In genomic region chr14:33207011-33207410, GRCm38 (mm10) we compare ENCODE assay signal across 8 mouse cellular contexts. TPM values are rescaled to one million over a fixed set of nuclear protein-coding genes. Genes with fewer than 3 reads are reported as not detected.
DNase-seq lines count a peak whose midpoint lies in the region; ATAC-seq and TF ChIP-seq lines count a peak whose summit lies in the region.

No protein-coding gene starts in this region.

- H3K36me3 ChIP-seq in kidney, adult 2 months (ENCODE audit: control insufficient read depth, insufficient read depth, low read length) = no peaks in the 10 kb centered on the region
- H3K36me3 ChIP-seq in E14TG2a.4 (ENCODE audit: insufficient read depth, low read length) = no peaks in the 10 kb centered on the region
- H3K36me3 ChIP-seq in midbrain, embryonic 11.5 days (ENCODE audit: control insufficient read depth, insufficient read depth, low read length) = no peaks in the 10 kb centered on the region

- H3K4me2 ChIP-seq in midbrain, embryonic 11.5 days = no peak overlapping the region

- peak; percentile 33; the same call in 1 of the 2 replicates for ATAC-seq in midbrain, embryonic 11.5 days (ENCODE audit: low FRiP score)

- H3K9ac ChIP-seq in midbrain, embryonic 11.5 days (ENCODE audit: low read length) = no peak overlapping the region

- peak; percentile 56 for TF ChIP-seq CTCF in kidney, adult 2 months (conservative IDR thresholded peaks at IDR 0.05; ENCODE audit: insufficient read depth, insufficient read length, low read depth, low read length)
- TF ChIP-seq CTCF in E14TG2a.4 (conservative IDR thresholded peaks at IDR 0.05; ENCODE audit: low read length) = peak; percentile 16

- no peaks in the 10 kb centered on the region for H3K9me3 ChIP-seq in E14TG2a.4 (ENCODE audit: low read length)
- no peaks in the 10 kb centered on the region for H3K9me3 ChIP-seq in midbrain, embryonic 11.5 days (ENCODE audit: control insufficient read depth, low read length)

- H3K27me3 ChIP-seq in kidney, adult 2 months (replicated peaks; ENCODE audit: control insufficient read depth, insufficient read depth, low read length) = no peaks in the 10 kb centered on the region
- H3K27me3 ChIP-seq in E14TG2a.4 (ENCODE audit: insufficient read depth, low read length) = 0 out of 2 replicates have a peak, but pooled peaks cover 2% of the 10 kb centered on the region
- H3K27me3 ChIP-seq in midbrain, embryonic 11.5 days (ENCODE audit: control insufficient read depth, insufficient read depth, low read length) = no peaks in the 10 kb centered on the region

- H3K27ac ChIP-seq in kidney, adult 2 months (ENCODE audit: insufficient read depth, low read depth, low read length) = no peak overlapping the region
- H3K27ac ChIP-seq in midbrain, embryonic 11.5 days (ENCODE audit: low read depth, low read length) = no peak overlapping the region

- DNase-seq in kidney, adult 2 months = peak; percentile 44
- no peak for DNase-seq in kidney, adult 18-20 months
- peak; percentile 58 for DNase-seq in ZHBTc4 (ENCODE audit: low read depth, low spot score)
- no peak for DNase-seq in midbrain, embryonic 11.5 days (ENCODE audit: low spot score, missing footprints)
- DNase-seq in left cerebral cortex, postnatal 36 days (ENCODE audit: low spot score in 2 of 2) = no peak
- DNase-seq in gastrocnemius, postnatal 36 days = no peak
- DNase-seq in adrenal gland, adult 2 months = no peak

- no peak overlapping the region for H3K4me3 ChIP-seq in kidney, adult 2 months (ENCODE audit: insufficient read depth, low read depth, low read length)
- no peak overlapping the region for H3K4me3 ChIP-seq in E14TG2a.4 (replicated peaks; ENCODE audit: low read length)
- H3K4me3 ChIP-seq in midbrain, embryonic 11.5 days (ENCODE audit: low read depth, low read length) = no peak overlapping the region

- no peak for TF ChIP-seq POLR2A in kidney, adult 2 months (IDR thresholded peaks at IDR 0.05; ENCODE audit: low read depth, low read length)

- no peaks in the 10 kb centered on the region for H3K4me1 ChIP-seq in kidney, adult 2 months (ENCODE audit: control insufficient read depth, insufficient read depth, low read length)
- H3K4me1 ChIP-seq in E14TG2a.4 (replicated peaks; ENCODE audit: low read depth, low read length) = no peaks in the 10 kb centered on the region
- no peaks in the 10 kb centered on the region for H3K4me1 ChIP-seq in midbrain, embryonic 11.5 days (ENCODE audit: control insufficient read depth, insufficient read depth, low read length)

- 2% methylated on average over 2 of the region's 2 CpGs for WGBS in kidney, adult 2 months
- 23% methylated on average over 2 of the region's 2 CpGs for whole genome bisulfite sequencing in midbrain, embryonic 11.5 days

- intact Hi-C loops in left cerebral cortex, postnatal 36 days (cut with DNase I) = loop anchor here (10.0 kb wide), 3 partner anchors 242 to 672 kb away; no protein-coding TSS in a partner anchor
- intact Hi-C loops in gastrocnemius, postnatal 36 days (cut with DNase I) = loop anchor here (5.0 kb wide), 1 partner anchor 435 kb away; no protein-coding TSS in a partner anchor

RNA-seq across cellular contexts. Expression of gene Arhgap22, which starts 6.8 kb away (rescaled TPM):
- 9.0 and 15.7 TPM in 2 replicates for polyA plus RNA-seq in kidney, adult 2 months (2012; rRNA removed)
- 1.1 and 1.5 TPM in 2 replicates for polyA plus RNA-seq in midbrain, embryonic 11.5 days (2014; fragmentation: Nextera tagmentation; extraction: Ambion mirVana)
- 10 to 100 TPM; 10.8 to 12.4 TPM for total RNA-seq in left cerebral cortex, postnatal 36 days (2021)
- total RNA-seq in gastrocnemius, postnatal 36 days (2021) = 1 to 10 TPM; 1.2 to 1.6 TPM
- total RNA-seq in adrenal gland, adult 2 months (2021) = 1 to 10 TPM; 5.5 to 8.9 TPM
- 7.2 and 9.5 TPM in 2 replicates for polyA plus RNA-seq in adrenal gland, adult 2 months (2012; rRNA removed)

RNA-seq across cellular contexts. Expression of gene Wdfy4, which starts 21.7 kb away (rescaled TPM):
- 1.5 and 4.1 TPM in 2 replicates for polyA plus RNA-seq in kidney, adult 2 months (2012; rRNA removed)
- 0.14 and 0.38 TPM in 2 replicates for polyA plus RNA-seq in midbrain, embryonic 11.5 days (2014; fragmentation: Nextera tagmentation; extraction: Ambion mirVana)
- total RNA-seq in left cerebral cortex, postnatal 36 days (2021) = 1 to 10 TPM; 2.1 to 2.6 TPM
- under 1 TPM; 0.47 to 0.59 TPM for total RNA-seq in gastrocnemius, postnatal 36 days (2021)
- 1 to 10 TPM; 2.5 to 4.2 TPM for total RNA-seq in adrenal gland, adult 2 months (2021)
- 1.5 and 2.6 TPM in 2 replicates for polyA plus RNA-seq in adrenal gland, adult 2 months (2012; rRNA removed)

Comparison
In these comparisons a context has a peak if more than half of its experiments do, and no peak if none do; other contexts are left out.
1. DNase-seq: peak in kidney, adult 2 months (single experiment) and ZHBTc4 (single experiment); none in kidney, adult 18-20 months (single experiment), midbrain, embryonic 11.5 days (single experiment), left cerebral cortex, postnatal 36 days (0 of 2), gastrocnemius, postnatal 36 days (0 of 2) and adrenal gland, adult 2 months (single experiment).